In the genomic region with DNA sequence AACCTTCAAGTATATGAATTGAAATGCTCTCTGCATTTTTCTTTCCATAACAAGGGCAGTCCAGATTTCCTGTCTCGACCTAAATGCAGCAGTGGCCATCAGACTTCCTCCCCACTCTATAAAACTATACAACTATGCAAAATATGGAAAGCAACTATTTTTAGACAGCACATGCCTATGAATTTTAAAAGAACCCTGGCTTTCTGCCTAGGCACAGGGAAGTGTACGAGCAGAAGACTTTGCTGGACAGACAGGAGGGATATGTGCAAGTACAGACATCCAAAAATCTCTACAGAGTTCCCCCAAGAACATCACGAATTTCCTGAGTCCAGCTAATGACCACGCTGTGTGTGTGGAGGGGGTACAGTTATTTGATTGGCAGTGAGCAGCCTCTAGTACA, we compare ENCODE assay signal across 17 mouse cellular contexts. TPM values are rescaled to one million over a fixed set of nuclear protein-coding genes. Genes with fewer than 3 reads are reported as not detected.
A peak's percentile ranks its signal among the peaks of the same experiment; 100 is the strongest.
DNase-seq lines count a peak whose midpoint lies in the region; ATAC-seq and TF ChIP-seq lines count a peak whose summit lies in the region.
"Had no signal": no experiment of that assay in that cellular context is flagged by ENCODE, and none has a peak within 500 bp of the region (broad histone marks: within the 10 kb centered on the region; RNA-seq: fewer than 3 reads in every experiment).

No protein-coding gene starts in this region.

- ATAC-seq in frontal cortex, adult (ENCODE audit: low TSS enrichment) = peak; percentile 40
- ATAC-seq: forebrain, embryonic 13.5 days; forebrain, embryonic 15.5 days; forebrain, postnatal 0 days had no signal

- H3K4me3 ChIP-seq in left cerebral cortex, adult 2 months = no peak overlapping the region
- no peak overlapping the region for H3K4me3 ChIP-seq in embryonic fibroblast, embryonic 13.5 days (ENCODE audit: insufficient read depth, low read length)
- H3K4me3 ChIP-seq: embryonic facial prominence, embryonic 10.5 days; embryonic facial prominence, embryonic 12.5 days; erythroblast, embryonic 14.5 days; forebrain, embryonic 13.5 days; forebrain, embryonic 15.5 days had no signal

- TF ChIP-seq CTCF in left cerebral cortex, adult 2 months (IDR thresholded peaks at IDR 0.05) = no peak
- no peak for TF ChIP-seq CTCF in embryonic fibroblast, embryonic 13.5 days (IDR thresholded peaks at IDR 0.05; ENCODE audit: borderline replicate concordance, insufficient read depth, low read length)

- 0 out of 2 replicates have a peak, but pooled peaks cover 3% of the 10 kb centered on the region for H3K4me1 ChIP-seq in embryonic fibroblast, embryonic 13.5 days (ENCODE audit: control insufficient read depth, insufficient read depth, low read length)
- H3K4me1 ChIP-seq: embryonic facial prominence, embryonic 10.5 days; embryonic facial prominence, embryonic 12.5 days had no signal

- H3K27ac ChIP-seq in left cerebral cortex, adult 2 months = peak overlapping the region; percentile 57; the same call in 1 of the 2 replicates
- H3K27ac ChIP-seq in embryonic fibroblast, embryonic 13.5 days (ENCODE audit: insufficient read depth, low read length) = peak overlapping the region; percentile 25; the same call in 1 of the 2 replicates
- H3K27ac ChIP-seq: embryonic facial prominence, embryonic 10.5 days; embryonic facial prominence, embryonic 12.5 days; forebrain, embryonic 13.5 days; forebrain, embryonic 15.5 days had no signal

- no peak for TF ChIP-seq POLR2A in embryonic fibroblast, embryonic 13.5 days (IDR thresholded peaks at IDR 0.05; ENCODE audit: low read depth, low read length)

- intact Hi-C loops in left cerebral cortex, adult 2 months (cut with DNase I) = no loop called here
- intact Hi-C loops in left cerebral cortex, postnatal 4 days (cut with DNase I) = no loop called here

- DNase-seq in frontal cortex, postnatal 14 days (ENCODE audit: low spot score in 2 of 2) = no peak
- DNase-seq in left cerebral cortex, adult 2 months (ENCODE audit: extremely low spot score in 1 of 2, low spot score in 2 of 2) = no peak
- DNase-seq in left cerebral cortex, postnatal 4 days = no peak
- DNase-seq in spleen, postnatal 14 days (ENCODE audit: low spot score in 2 of 2) = no peak
- no peak for DNase-seq in gastrocnemius, postnatal 4 days (ENCODE audit: low spot score in 2 of 2)
- DNase-seq: adrenal gland, adult 2 months; adrenal gland, postnatal 10 days; adrenal gland, postnatal 25 days; forebrain, postnatal 0 days had no signal

RNA-seq across cellular contexts. Expression of a gene that starts 32.7 kb away (rescaled TPM):
- 100 to 1,000 TPM; 466 to 500 TPM for total RNA-seq in left cerebral cortex, adult 2 months (2021)
- total RNA-seq in left cerebral cortex, postnatal 4 days (2021) = 100 to 1,000 TPM; 415 to 438 TPM
- polyA plus RNA-seq in embryonic fibroblast, embryonic 13.5 days (2011; ENCODE audit: insufficient read length, low read depth, missing spikeins) = 3.1 and 4.2 TPM in 2 replicates
- 1 to 10 TPM in 1 of 2 experiments, under 1 TPM in 1; 0.73 to 1.1 TPM for total RNA-seq in gastrocnemius, postnatal 4 days (2021)
- total RNA-seq: MEL had no signal
- polyA plus RNA-seq: erythroblast, embryonic 14.5 days had no signal

Comparison
In these comparisons a context has a peak if more than half of its experiments do, and no peak if none do; other contexts are left out.
1. RNA of a gene that starts 32.7 kb away (total RNA-seq): 466 to 500 TPM in left cerebral cortex, adult 2 months and 415 to 438 TPM in left cerebral cortex, postnatal 4 days; 0.73 to 1.1 TPM in gastrocnemius, postnatal 4 days; every median in the first group is over 100 times any median in the second.